Mouse (Mus musculus) erythroblast, embryonic 14.5 days (primary cell): ENCODE measurements around the gene Smad3.

ENCODE experiments used
- GATA1 ChIP-seq: IDR thresholded peaks from 2 replicates; pipeline ENCODE4 v1.6.1; 2012; ENCODE audit warnings: low read length, inconsistent platforms, mixed read lengths
- TAL1 ChIP-seq: IDR thresholded peaks from 3 replicates; pipeline ENCODE4 v1.6.1; 2012; ENCODE audit warnings: low read length, inconsistent platforms, mixed read lengths

- TF ChIP-seq GATA1 (peak; percentile 50; the same call in 1 of the 2 replicates), TAL1 (no peak)
Observed at GRCm38 (mm10) chr9:63751325-63751724, 6.5 kb downstream of the Smad3 start.
